Mouse (Mus musculus): ENCODE results near the gene Sec16b. TPM values are rescaled to one million over a fixed set of nuclear protein-coding genes. Genes with fewer than 3 reads are reported as not detected.

The Sec16b gene
- polyA plus RNA-seq, 1 experiment from 2014 or later, result 14.9 TPM

GRCm38 (mm10) chr1:157480090-157480489 is 26.4 kb upstream of the Sec16b start:
- WGBS (ENCODE audit: insufficient replicate concordance), result 39% methylated on average over 9 of the region's 9 CpGs
- H3K4me3 ChIP-seq (ENCODE audit: low read depth, low read length), result no peak overlapping the region
- DNase-seq (no peak), ATAC-seq (no peak)
- TF ChIP-seq CTCF (IDR thresholded peaks at IDR 0.05; ENCODE audit: low read depth), result no peak
- no peak for TF ChIP-seq EP300 (IDR thresholded peaks at IDR 0.05; ENCODE audit: low read depth)
- no peaks in the 10 kb centered on the region for H3K27me3 ChIP-seq (ENCODE audit: insufficient read depth, low read length)
- no peaks in the 10 kb centered on the region for H3K4me1 ChIP-seq (ENCODE audit: insufficient read depth)
- H3K9me3 ChIP-seq (ENCODE audit: low read length), result no peaks in the 10 kb centered on the region
- no peak overlapping the region for H3K9ac ChIP-seq (replicated peaks)
- no peaks in the 10 kb centered on the region for H3K36me3 ChIP-seq (replicated peaks; ENCODE audit: insufficient read depth, low read length)
- H3K27ac ChIP-seq (ENCODE audit: low read depth), result no peak overlapping the region
- no peak overlapping the region for H3K4me2 ChIP-seq (ENCODE audit: low read depth, low read length)

GRCm38 (mm10) chr1:157480901-157481300 is 25.6 kb upstream of the Sec16b start:
- TF ChIP-seq CTCF (IDR thresholded peaks at IDR 0.05; ENCODE audit: low read depth), result no peak
- TF ChIP-seq EP300 (IDR thresholded peaks at IDR 0.05; ENCODE audit: low read depth), result no peak
- Histone ChIP-seq H3K4me1 (ENCODE audit: insufficient read depth) (no peaks in the 10 kb centered on the region), H3K27ac (ENCODE audit: low read depth) (no peak overlapping the region), H3K9me3 (ENCODE audit: low read length) (no peaks in the 10 kb centered on the region), H3K27me3 (ENCODE audit: insufficient read depth, low read length) (no peaks in the 10 kb centered on the region), H3K4me2 (ENCODE audit: low read depth, low read length) (no peak overlapping the region), H3K9ac (replicated peaks) (no peak overlapping the region), H3K4me3 (ENCODE audit: low read depth, low read length) (no peak overlapping the region), H3K36me3 (replicated peaks; ENCODE audit: insufficient read depth, low read length) (no peaks in the 10 kb centered on the region)
- DNase-seq, result no peak
- ATAC-seq, result no peak
- WGBS (ENCODE audit: insufficient replicate concordance), result 74% methylated on average over 3 of the region's 3 CpGs

- Histone ChIP-seq H3K4me3 (ENCODE audit: low read depth, low read length) (no peak overlapping the region), H3K4me1 (ENCODE audit: insufficient read depth) (no peaks in the 10 kb centered on the region), H3K9me3 (ENCODE audit: low read length) (no peaks in the 10 kb centered on the region), H3K9ac (replicated peaks) (no peak overlapping the region), H3K4me2 (ENCODE audit: low read depth, low read length) (no peak overlapping the region), H3K36me3 (replicated peaks; ENCODE audit: insufficient read depth, low read length) (no peaks in the 10 kb centered on the region), H3K27me3 (ENCODE audit: insufficient read depth, low read length) (no peaks in the 10 kb centered on the region), H3K27ac (ENCODE audit: low read depth) (no peak overlapping the region)
- ATAC-seq (no peak), DNase-seq (no peak)
- TF ChIP-seq EP300 (IDR thresholded peaks at IDR 0.05; ENCODE audit: low read depth) (no peak), CTCF (IDR thresholded peaks at IDR 0.05; ENCODE audit: low read depth) (no peak)
- 71% methylated on average over 6 of the region's 6 CpGs for WGBS (ENCODE audit: insufficient replicate concordance)
Observed at GRCm38 (mm10) chr1:157481666-157482065, 24.9 kb upstream of the Sec16b start.

- Histone ChIP-seq H3K9ac (replicated peaks) (no peak overlapping the region), H3K4me1 (ENCODE audit: insufficient read depth) (no peaks in the 10 kb centered on the region), H3K9me3 (ENCODE audit: low read length) (no peaks in the 10 kb centered on the region), H3K36me3 (replicated peaks; ENCODE audit: insufficient read depth, low read length) (no peaks in the 10 kb centered on the region), H3K27me3 (ENCODE audit: insufficient read depth, low read length) (no peaks in the 10 kb centered on the region), H3K27ac (ENCODE audit: low read depth) (no peak overlapping the region), H3K4me2 (ENCODE audit: low read depth, low read length) (no peak overlapping the region), H3K4me3 (ENCODE audit: low read depth, low read length) (no peak overlapping the region)
- ATAC-seq (no peak), DNase-seq (no peak)
- 91% methylated on average over 4 of the region's 4 CpGs for WGBS (ENCODE audit: insufficient replicate concordance)
- TF ChIP-seq EP300 (IDR thresholded peaks at IDR 0.05; ENCODE audit: low read depth) (no peak), CTCF (IDR thresholded peaks at IDR 0.05; ENCODE audit: low read depth) (no peak)
Observed at GRCm38 (mm10) chr1:157484161-157484560, 22.4 kb upstream of the Sec16b start.

GRCm38 (mm10) chr1:157500657-157501056 is 5.9 kb upstream of the Sec16b start:
- Histone ChIP-seq H3K27ac (ENCODE audit: low read depth) (no peak overlapping the region), H3K4me3 (ENCODE audit: low read depth, low read length) (no peak overlapping the region), H3K9ac (replicated peaks) (no peak overlapping the region), H3K4me1 (ENCODE audit: insufficient read depth) (no peaks in the 10 kb centered on the region), H3K4me2 (ENCODE audit: low read depth, low read length) (no peak overlapping the region), H3K27me3 (ENCODE audit: insufficient read depth, low read length) (no peaks in the 10 kb centered on the region), H3K36me3 (replicated peaks; ENCODE audit: insufficient read depth, low read length) (no peaks in the 10 kb centered on the region), H3K9me3 (ENCODE audit: low read length) (no peaks in the 10 kb centered on the region)
- DNase-seq (no peak), ATAC-seq (no peak)
- WGBS (ENCODE audit: insufficient replicate concordance), result 68% methylated on average over 1 of the region's 1 CpGs
- TF ChIP-seq CTCF (IDR thresholded peaks at IDR 0.05; ENCODE audit: low read depth) (no peak), EP300 (IDR thresholded peaks at IDR 0.05; ENCODE audit: low read depth) (no peak)

- Histone ChIP-seq H3K4me3 (ENCODE audit: low read depth, low read length) (no peak overlapping the region), H3K27ac (ENCODE audit: low read depth) (no peak overlapping the region), H3K36me3 (replicated peaks; ENCODE audit: insufficient read depth, low read length) (no peaks in the 10 kb centered on the region), H3K9me3 (ENCODE audit: low read length) (no peaks in the 10 kb centered on the region), H3K4me1 (ENCODE audit: insufficient read depth) (no peaks in the 10 kb centered on the region), H3K9ac (replicated peaks) (no peak overlapping the region), H3K27me3 (ENCODE audit: insufficient read depth, low read length) (no peaks in the 10 kb centered on the region), H3K4me2 (ENCODE audit: low read depth, low read length) (no peak overlapping the region)
- 89% methylated on average over 6 of the region's 6 CpGs for WGBS (ENCODE audit: insufficient replicate concordance)
- TF ChIP-seq CTCF (IDR thresholded peaks at IDR 0.05; ENCODE audit: low read depth) (no peak), EP300 (IDR thresholded peaks at IDR 0.05; ENCODE audit: low read depth) (no peak)
- no peak for DNase-seq
- no peak for ATAC-seq
Observed at GRCm38 (mm10) chr1:157501352-157501945, 5.1 kb upstream of the Sec16b start.

GRCm38 (mm10) chr1:157503071-157503470 is 3.5 kb upstream of the Sec16b start:
- H3K27me3 ChIP-seq (ENCODE audit: insufficient read depth, low read length), result no peaks in the 10 kb centered on the region
- H3K36me3 ChIP-seq (replicated peaks; ENCODE audit: insufficient read depth, low read length), result no peaks in the 10 kb centered on the region
- DNase-seq (no peak), ATAC-seq (peak; percentile 49)
- 66% methylated on average over 6 of the region's 6 CpGs for WGBS (ENCODE audit: insufficient replicate concordance)
- no peak overlapping the region for H3K4me2 ChIP-seq (ENCODE audit: low read depth, low read length)
- H3K9ac ChIP-seq (replicated peaks), result no peak overlapping the region
- H3K4me1 ChIP-seq (ENCODE audit: insufficient read depth), result no peaks in the 10 kb centered on the region
- TF ChIP-seq EP300 (IDR thresholded peaks at IDR 0.05; ENCODE audit: low read depth) (no peak), CTCF (IDR thresholded peaks at IDR 0.05; ENCODE audit: low read depth) (no peak)
- H3K27ac ChIP-seq (ENCODE audit: low read depth), result no peak overlapping the region
- H3K9me3 ChIP-seq (ENCODE audit: low read length), result no peaks in the 10 kb centered on the region
- no peak overlapping the region for H3K4me3 ChIP-seq (ENCODE audit: low read depth, low read length)
